Mouse (Mus musculus): ENCODE measurements at regions not wholly inside any gene's neighbourhood (a gene's known extent, or its start where the extent isn't known, plus 50 kb on each side); places are given as distances from the start of the nearest gene placed in this dataset.

- no peak overlapping the region for H3K9ac ChIP-seq (replicated peaks; ENCODE audit: low read depth, low read length)
- H3K4me2 ChIP-seq (ENCODE audit: low read depth, low read length), result no peak overlapping the region
- H3K4me1 ChIP-seq (ENCODE audit: control insufficient read depth, insufficient read depth), result no peaks in the 10 kb centered on the region
- H3K36me3 ChIP-seq (replicated peaks; ENCODE audit: control insufficient read depth, insufficient read depth, low read length), result no peaks in the 10 kb centered on the region
- no peaks in the 10 kb centered on the region for H3K9me3 ChIP-seq (replicated peaks; ENCODE audit: control insufficient read depth, low read length)
- H3K27ac ChIP-seq (ENCODE audit: low read depth), result no peak overlapping the region
- no peak for ATAC-seq (ENCODE audit: insufficient read depth, low read depth)
- no peak overlapping the region for H3K4me3 ChIP-seq (ENCODE audit: low read depth, low read length)
- H3K27me3 ChIP-seq (ENCODE audit: control insufficient read depth, insufficient read depth, low read length), result no peaks in the 10 kb centered on the region
- WGBS, result 70% methylated on average over 3 of the region's 3 CpGs
- no peak for TF ChIP-seq CTCF (IDR thresholded peaks at IDR 0.05; ENCODE audit: low read depth)
- no peak for TF ChIP-seq EP300 (IDR thresholded peaks at IDR 0.05; ENCODE audit: low read depth)
- DNase-seq (ENCODE audit: low spot score), result no peak
Observed at GRCm38 (mm10) chrX:166809165-166809564, 223.6 kb upstream of the Egfl6 start.

- H3K36me3 ChIP-seq (replicated peaks; ENCODE audit: control insufficient read depth, insufficient read depth, low read length), result no peaks in the 10 kb centered on the region
- no peaks in the 10 kb centered on the region for H3K27me3 ChIP-seq (ENCODE audit: control insufficient read depth, insufficient read depth, low read length)
- no peak overlapping the region for H3K4me3 ChIP-seq (ENCODE audit: low read depth, low read length)
- no peak overlapping the region for H3K9ac ChIP-seq (replicated peaks; ENCODE audit: low read depth, low read length)
- ATAC-seq (ENCODE audit: insufficient read depth, low read depth) (no peak), DNase-seq (ENCODE audit: low spot score) (no peak)
- no peaks in the 10 kb centered on the region for H3K4me1 ChIP-seq (ENCODE audit: control insufficient read depth, insufficient read depth)
- TF ChIP-seq EP300 (IDR thresholded peaks at IDR 0.05; ENCODE audit: low read depth), result no peak
- TF ChIP-seq CTCF (IDR thresholded peaks at IDR 0.05; ENCODE audit: low read depth), result no peak
- H3K27ac ChIP-seq (ENCODE audit: low read depth), result no peak overlapping the region
- H3K9me3 ChIP-seq (replicated peaks; ENCODE audit: control insufficient read depth, low read length), result no peaks in the 10 kb centered on the region
- WGBS, result 66% methylated on average over 5 of the region's 5 CpGs
- H3K4me2 ChIP-seq (ENCODE audit: low read depth, low read length), result no peak overlapping the region
Observed at GRCm38 (mm10) chrX:166808207-166808606, 222.7 kb upstream of the Egfl6 start.

GRCm38 (mm10) chrX:166805957-166806356 lies 220.4 kb upstream of the Egfl6 start:
- Histone ChIP-seq H3K4me2 (ENCODE audit: low read depth, low read length) (no peak overlapping the region), H3K4me3 (ENCODE audit: low read depth, low read length) (no peak overlapping the region), H3K27ac (ENCODE audit: low read depth) (no peak overlapping the region), H3K27me3 (ENCODE audit: control insufficient read depth, insufficient read depth, low read length) (no peaks in the 10 kb centered on the region), H3K4me1 (ENCODE audit: control insufficient read depth, insufficient read depth) (no peaks in the 10 kb centered on the region), H3K9me3 (replicated peaks; ENCODE audit: control insufficient read depth, low read length) (no peaks in the 10 kb centered on the region), H3K36me3 (replicated peaks; ENCODE audit: control insufficient read depth, insufficient read depth, low read length) (no peaks in the 10 kb centered on the region), H3K9ac (replicated peaks; ENCODE audit: low read depth, low read length) (no peak overlapping the region)
- DNase-seq (ENCODE audit: low spot score) (no peak), ATAC-seq (ENCODE audit: insufficient read depth, low read depth) (no peak)
- no peak for TF ChIP-seq EP300 (IDR thresholded peaks at IDR 0.05; ENCODE audit: low read depth)
- 53% methylated on average over 1 of the region's 1 CpGs for WGBS

- DNase-seq (ENCODE audit: low spot score), result no peak
- Histone ChIP-seq H3K4me1 (ENCODE audit: control insufficient read depth, insufficient read depth) (no peaks in the 10 kb centered on the region), H3K27me3 (ENCODE audit: control insufficient read depth, insufficient read depth, low read length) (no peaks in the 10 kb centered on the region), H3K27ac (ENCODE audit: low read depth) (no peak overlapping the region), H3K9ac (replicated peaks; ENCODE audit: low read depth, low read length) (no peak overlapping the region), H3K4me3 (ENCODE audit: low read depth, low read length) (no peak overlapping the region), H3K9me3 (replicated peaks; ENCODE audit: control insufficient read depth, low read length) (no peaks in the 10 kb centered on the region), H3K36me3 (replicated peaks; ENCODE audit: control insufficient read depth, insufficient read depth, low read length) (no peaks in the 10 kb centered on the region), H3K4me2 (ENCODE audit: low read depth, low read length) (no peak overlapping the region)
- no peak for ATAC-seq (ENCODE audit: insufficient read depth, low read depth)
- TF ChIP-seq CTCF (IDR thresholded peaks at IDR 0.05; ENCODE audit: low read depth), result no peak
- no peak for TF ChIP-seq EP300 (IDR thresholded peaks at IDR 0.05; ENCODE audit: low read depth)
- 35% methylated on average over 4 of the region's 4 CpGs for WGBS
Observed at GRCm38 (mm10) chrX:166805480-166805879, 220.0 kb upstream of the Egfl6 start.

- H3K4me2 ChIP-seq (ENCODE audit: low read depth, low read length), result no peak overlapping the region
- no peaks in the 10 kb centered on the region for H3K4me1 ChIP-seq (ENCODE audit: control insufficient read depth, insufficient read depth)
- ATAC-seq (ENCODE audit: insufficient read depth, low read depth) (peak; percentile 44), DNase-seq (ENCODE audit: low spot score) (no peak)
- WGBS, result 47% methylated on average over 6 of the region's 6 CpGs
- H3K9me3 ChIP-seq (replicated peaks; ENCODE audit: control insufficient read depth, low read length), result no peaks in the 10 kb centered on the region
- H3K27ac ChIP-seq (ENCODE audit: low read depth), result no peak overlapping the region
- no peak overlapping the region for H3K4me3 ChIP-seq (ENCODE audit: low read depth, low read length)
- no peak overlapping the region for H3K9ac ChIP-seq (replicated peaks; ENCODE audit: low read depth, low read length)
- 0 out of 2 replicates have a peak, but pooled peaks have one; percentile 7 for TF ChIP-seq CTCF (IDR thresholded peaks at IDR 0.05; ENCODE audit: low read depth)
- TF ChIP-seq EP300 (IDR thresholded peaks at IDR 0.05; ENCODE audit: low read depth), result no peak
- H3K27me3 ChIP-seq (ENCODE audit: control insufficient read depth, insufficient read depth, low read length), result no peaks in the 10 kb centered on the region
- H3K36me3 ChIP-seq (replicated peaks; ENCODE audit: control insufficient read depth, insufficient read depth, low read length), result no peaks in the 10 kb centered on the region
Observed at GRCm38 (mm10) chrX:166803246-166803645, 217.7 kb upstream of the Egfl6 start.

GRCm38 (mm10) chrX:166801017-166801416 lies 215.5 kb upstream of the Egfl6 start:
- 70% methylated on average over 2 of the region's 2 CpGs for WGBS
- no peaks in the 10 kb centered on the region for H3K36me3 ChIP-seq (replicated peaks; ENCODE audit: control insufficient read depth, insufficient read depth, low read length)
- no peaks in the 10 kb centered on the region for H3K4me1 ChIP-seq (ENCODE audit: control insufficient read depth, insufficient read depth)
- no peak for DNase-seq (ENCODE audit: low spot score)
- H3K4me2 ChIP-seq (ENCODE audit: low read depth, low read length), result no peak overlapping the region
- no peaks in the 10 kb centered on the region for H3K9me3 ChIP-seq (replicated peaks; ENCODE audit: control insufficient read depth, low read length)
- TF ChIP-seq EP300 (IDR thresholded peaks at IDR 0.05; ENCODE audit: low read depth) (no peak), CTCF (IDR thresholded peaks at IDR 0.05; ENCODE audit: low read depth) (no peak)
- H3K4me3 ChIP-seq (ENCODE audit: low read depth, low read length), result no peak overlapping the region
- no peak overlapping the region for H3K9ac ChIP-seq (replicated peaks; ENCODE audit: low read depth, low read length)
- no peak for ATAC-seq (ENCODE audit: insufficient read depth, low read depth)
- no peak overlapping the region for H3K27ac ChIP-seq (ENCODE audit: low read depth)
- H3K27me3 ChIP-seq (ENCODE audit: control insufficient read depth, insufficient read depth, low read length), result no peaks in the 10 kb centered on the region

Data from heart, postnatal 0 days (tissue).